Mouse (Mus musculus): ENCODE data around the gene Olfr736. TPM values are rescaled to one million over a fixed set of nuclear protein-coding genes. Genes with fewer than 3 reads are reported as not detected.

Olfr736 gene
- not detected in 2 replicates for polyA plus RNA-seq (2015; fragmentation: Nextera tagmentation; extraction: Ambion mirVana)

- H3K4me3 ChIP-seq, result no peak within 1 kb of the TSS
- no peak within 1 kb of the TSS for H3K4me2 ChIP-seq
- no peaks in the 10 kb centered on the region for H3K36me3 ChIP-seq
- no peaks in the 10 kb centered on the region for H3K9me3 ChIP-seq
- H3K4me1 ChIP-seq (replicated peaks), result no peaks in the 10 kb centered on the region
- no peak within 1 kb of the TSS for H3K27ac ChIP-seq (replicated peaks)
- 93% methylated on average over 2 of the region's 2 CpGs for WGBS
- H3K9ac ChIP-seq, result no peak within 1 kb of the TSS
- H3K27me3 ChIP-seq, result no peaks in the 10 kb centered on the region
- ATAC-seq (ENCODE audit: low read depth), result no peak
Observed at GRCm38 (mm10) chr14:50380863-50381262, at the start of gene Olfr736. Gene Olfr736 (plus strand): TSS chr14:50381163.

- Histone ChIP-seq H3K9me3 (no peaks in the 10 kb centered on the region), H3K27me3 (no peaks in the 10 kb centered on the region), H3K4me3 (no peak within 1 kb of the TSS), H3K36me3 (no peaks in the 10 kb centered on the region), H3K27ac (replicated peaks) (no peak within 1 kb of the TSS), H3K4me2 (no peak within 1 kb of the TSS), H3K4me1 (replicated peaks) (no peaks in the 10 kb centered on the region), H3K9ac (no peak within 1 kb of the TSS)
- WGBS, result 76% methylated on average over 2 of the region's 2 CpGs
- no peak for ATAC-seq (ENCODE audit: low read depth)
Observed at GRCm38 (mm10) chr14:50348796-50349195, 32.2 kb upstream of the Olfr736 start, which contains the start of gene Olfr735. Gene Olfr735 (minus strand): TSS chr14:50348872.

- H3K27me3 ChIP-seq, result no peaks in the 10 kb centered on the region
- H3K9me3 ChIP-seq, result no peaks in the 10 kb centered on the region
- no peak overlapping the region for H3K9ac ChIP-seq
- ATAC-seq (ENCODE audit: low read depth), result no peak
- H3K4me3 ChIP-seq, result no peak overlapping the region
- no peaks in the 10 kb centered on the region for H3K4me1 ChIP-seq (replicated peaks)
- H3K36me3 ChIP-seq, result no peaks in the 10 kb centered on the region
- 49% methylated on average over 3 of the region's 3 CpGs for WGBS
- H3K4me2 ChIP-seq, result no peak overlapping the region
- H3K27ac ChIP-seq (replicated peaks), result no peak overlapping the region
Observed at GRCm38 (mm10) chr14:50352438-50352837, 28.5 kb upstream of the Olfr736 start.

GRCm38 (mm10) chr14:50356725-50357124 lies 24.2 kb upstream of the Olfr736 start:
- H3K36me3 ChIP-seq, result no peaks in the 10 kb centered on the region
- no peak overlapping the region for H3K4me2 ChIP-seq
- no peak overlapping the region for H3K27ac ChIP-seq (replicated peaks)
- H3K4me1 ChIP-seq (replicated peaks), result no peaks in the 10 kb centered on the region
- WGBS, result 88% methylated on average over 2 of the region's 2 CpGs
- H3K4me3 ChIP-seq, result no peak overlapping the region
- no peaks in the 10 kb centered on the region for H3K9me3 ChIP-seq
- no peak for ATAC-seq (ENCODE audit: low read depth)
- no peaks in the 10 kb centered on the region for H3K27me3 ChIP-seq
- H3K9ac ChIP-seq, result no peak overlapping the region

GRCm38 (mm10) chr14:50357593-50357992 lies 23.4 kb upstream of the Olfr736 start, which contains the start of gene Tlr11:
Gene Tlr11 (plus strand): TSS chr14:50357914.
- Histone ChIP-seq H3K9ac (no peak within 1 kb of the TSS), H3K27ac (replicated peaks) (no peak within 1 kb of the TSS), H3K4me2 (no peak within 1 kb of the TSS), H3K4me3 (no peak within 1 kb of the TSS), H3K36me3 (no peaks in the 10 kb centered on the region), H3K27me3 (no peaks in the 10 kb centered on the region), H3K4me1 (replicated peaks) (no peaks in the 10 kb centered on the region), H3K9me3 (no peaks in the 10 kb centered on the region)
- ATAC-seq (ENCODE audit: low read depth), result no peak
- WGBS, result 83% methylated on average over 2 of the region's 2 CpGs

- Histone ChIP-seq H3K4me3 (no peak overlapping the region), H3K4me1 (replicated peaks) (no peaks in the 10 kb centered on the region), H3K9me3 (no peaks in the 10 kb centered on the region), H3K27me3 (no peaks in the 10 kb centered on the region), H3K4me2 (no peak overlapping the region), H3K9ac (no peak overlapping the region), H3K36me3 (no peaks in the 10 kb centered on the region), H3K27ac (replicated peaks) (no peak overlapping the region)
- no peak for ATAC-seq (ENCODE audit: low read depth)
- WGBS, result 90% methylated on average over 3 of the region's 3 CpGs
Observed at GRCm38 (mm10) chr14:50360480-50360879, 20.5 kb upstream of the Olfr736 start.

- no peaks in the 10 kb centered on the region for H3K4me1 ChIP-seq (replicated peaks)
- no peaks in the 10 kb centered on the region for H3K9me3 ChIP-seq
- H3K4me2 ChIP-seq, result no peak overlapping the region
- H3K27me3 ChIP-seq, result no peaks in the 10 kb centered on the region
- WGBS, result 86% methylated on average over 2 of the region's 2 CpGs
- H3K4me3 ChIP-seq, result no peak overlapping the region
- H3K27ac ChIP-seq (replicated peaks), result no peak overlapping the region
- H3K36me3 ChIP-seq, result no peaks in the 10 kb centered on the region
- H3K9ac ChIP-seq, result no peak overlapping the region
- no peak for ATAC-seq (ENCODE audit: low read depth)
Observed at GRCm38 (mm10) chr14:50363561-50363960, 17.4 kb upstream of the Olfr736 start.

- Histone ChIP-seq H3K9ac (no peak within 1 kb of the TSS), H3K4me3 (no peak within 1 kb of the TSS)
- ATAC-seq (ENCODE audit: low read depth), result no peak
Observed at GRCm38 (mm10) chr14:50407268-50407667, 26.3 kb downstream of the Olfr736 start, which contains the start of gene Olfr738. Gene Olfr738 (plus strand): TSS chr14:50407568.

GRCm38 (mm10) chr14:50418326-50418725 lies 37.4 kb downstream of the Olfr736 start, which contains the start of gene Olfr739:
Gene Olfr739 (plus strand): TSS chr14:50418626.
- Histone ChIP-seq H3K4me2 (no peak within 1 kb of the TSS), H3K27me3 (no peaks in the 10 kb centered on the region), H3K36me3 (no peaks in the 10 kb centered on the region), H3K4me1 (replicated peaks) (no peaks in the 10 kb centered on the region), H3K27ac (replicated peaks) (no peak within 1 kb of the TSS), H3K4me3 (no peak within 1 kb of the TSS), H3K9me3 (no peaks in the 10 kb centered on the region), H3K9ac (no peak within 1 kb of the TSS)
- ATAC-seq (ENCODE audit: low read depth), result no peak
- 82% methylated on average over 2 of the region's 2 CpGs for WGBS

More at GRCm38 (mm10) chr14:50407268-50407667, 26.3 kb downstream of the Olfr736 start, which contains the start of gene Olfr738:
- WGBS, result 88% methylated on average over 1 of the region's 1 CpGs
- Histone ChIP-seq H3K27me3 (no peaks in the 10 kb centered on the region), H3K9me3 (no peaks in the 10 kb centered on the region), H3K36me3 (no peaks in the 10 kb centered on the region), H3K4me2 (no peak within 1 kb of the TSS), H3K27ac (replicated peaks) (no peak within 1 kb of the TSS), H3K4me1 (replicated peaks) (no peaks in the 10 kb centered on the region)

Other genes starting within 250 kb of the Olfr736 start
- gene Olfr728, start 238.5 kb upstream of the Olfr736 start, polyA plus RNA-seq (2015; fragmentation: Nextera tagmentation; extraction: Ambion mirVana), result not detected in 2 replicates
- gene Olfr729, start 228.3 kb upstream of the Olfr736 start, polyA plus RNA-seq (2015; fragmentation: Nextera tagmentation; extraction: Ambion mirVana), result not detected in 2 replicates
- not detected in 2 replicates for gene Olfr730, start 193.0 kb upstream of the Olfr736 start, polyA plus RNA-seq (2015; fragmentation: Nextera tagmentation; extraction: Ambion mirVana)
- gene Olfr731, start 139.3 kb upstream of the Olfr736 start, polyA plus RNA-seq (2015; fragmentation: Nextera tagmentation; extraction: Ambion mirVana), result not detected in 2 replicates
- gene Olfr732, start 97.0 kb upstream of the Olfr736 start, polyA plus RNA-seq (2015; fragmentation: Nextera tagmentation; extraction: Ambion mirVana), result not detected in 2 replicates
- not detected in 2 replicates for gene Olfr733, start 79.6 kb upstream of the Olfr736 start, polyA plus RNA-seq (2015; fragmentation: Nextera tagmentation; extraction: Ambion mirVana)
- not detected in 2 replicates for gene Olfr734, start 54.4 kb upstream of the Olfr736 start, polyA plus RNA-seq (2015; fragmentation: Nextera tagmentation; extraction: Ambion mirVana)
- not detected in 2 replicates for gene Olfr735, start 32.3 kb upstream of the Olfr736 start, polyA plus RNA-seq (2015; fragmentation: Nextera tagmentation; extraction: Ambion mirVana)
- not detected in 2 replicates for gene Tlr11, start 23.2 kb upstream of the Olfr736 start, polyA plus RNA-seq (2015; fragmentation: Nextera tagmentation; extraction: Ambion mirVana)
- gene Olfr738, start 26.4 kb downstream of the Olfr736 start, polyA plus RNA-seq (2015; fragmentation: Nextera tagmentation; extraction: Ambion mirVana), result not detected in 2 replicates
- not detected in 2 replicates for gene Olfr739, start 37.5 kb downstream of the Olfr736 start, polyA plus RNA-seq (2015; fragmentation: Nextera tagmentation; extraction: Ambion mirVana)
- not detected in 2 replicates for gene Olfr740, start 64.4 kb downstream of the Olfr736 start, polyA plus RNA-seq (2015; fragmentation: Nextera tagmentation; extraction: Ambion mirVana)
- gene Olfr741, start 91.6 kb downstream of the Olfr736 start, polyA plus RNA-seq (2015; fragmentation: Nextera tagmentation; extraction: Ambion mirVana), result not detected in 2 replicates
- gene Olfr742, start 122.4 kb downstream of the Olfr736 start, polyA plus RNA-seq (2015; fragmentation: Nextera tagmentation; extraction: Ambion mirVana), result not detected in 2 replicates
- not detected in 2 replicates for gene Olfr743, start 140.7 kb downstream of the Olfr736 start, polyA plus RNA-seq (2015; fragmentation: Nextera tagmentation; extraction: Ambion mirVana)
- not detected in 2 replicates for gene Olfr744, start 233.7 kb downstream of the Olfr736 start, polyA plus RNA-seq (2015; fragmentation: Nextera tagmentation; extraction: Ambion mirVana)

Data from neural tube, embryonic 13.5 days (tissue).